Mouse (Mus musculus): ENCODE measurements at regions not wholly inside any gene's neighbourhood (a gene's known extent, or its start where the extent isn't known, plus 50 kb on each side); places are given as distances from the start of the nearest gene placed in this dataset.

DNA sequence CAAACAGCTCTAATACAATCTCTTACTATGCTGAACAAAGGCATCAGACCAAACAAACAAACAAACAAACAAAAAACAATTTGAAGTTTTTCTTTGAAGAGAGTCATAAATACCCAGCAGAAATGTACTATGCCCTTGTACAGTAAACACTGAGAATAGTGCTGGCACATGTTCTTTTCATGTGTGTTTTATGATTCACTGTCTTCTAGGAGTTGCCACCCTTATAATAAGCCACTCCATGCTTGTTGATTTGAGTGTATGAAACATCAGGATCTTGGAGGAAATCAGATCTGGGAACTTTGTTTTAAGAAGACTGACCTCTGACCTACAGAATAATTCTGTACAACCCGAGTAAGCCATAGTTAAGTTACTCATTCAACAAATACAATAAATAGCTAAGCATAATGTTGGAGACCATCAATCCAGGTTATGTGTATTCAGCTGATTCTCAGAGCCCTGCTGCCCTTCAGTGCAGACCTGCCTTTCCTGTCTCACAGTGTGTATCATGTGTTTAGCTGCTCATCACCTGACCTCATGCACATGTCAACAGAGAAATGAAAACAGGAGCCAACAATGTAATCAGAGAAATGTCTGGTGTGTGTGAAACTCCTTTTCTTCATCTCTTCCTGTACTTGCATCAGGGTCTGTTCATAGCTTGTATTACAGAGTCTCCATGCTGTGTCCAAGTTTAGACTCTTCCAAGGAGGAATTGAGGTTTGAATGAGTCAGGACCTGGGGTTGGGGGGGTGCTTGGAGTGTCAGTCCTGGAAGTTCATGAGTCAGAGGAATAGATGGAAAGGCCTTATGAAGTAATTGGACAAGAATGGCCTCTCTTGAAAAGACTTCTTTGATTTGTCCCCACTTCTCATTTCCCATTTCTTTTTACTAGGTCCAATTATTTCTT is 596.8 kb upstream of the Camk1g start:
- intact Hi-C loops (cut with DNase I): no loop called here
- no peak for DNase-seq

- intact Hi-C loops (cut with DNase I): no loop called here
- DNase-seq: no peak
These were observed 595.2 kb upstream of the Camk1g start for GRCm38 (mm10) chr1:193965278-193965677.

- intact Hi-C loops (cut with DNase I): no loop called here
These were observed 581.8 kb upstream of the Camk1g start for GRCm38 (mm10) chr1:193951936-193952335.

DNA sequence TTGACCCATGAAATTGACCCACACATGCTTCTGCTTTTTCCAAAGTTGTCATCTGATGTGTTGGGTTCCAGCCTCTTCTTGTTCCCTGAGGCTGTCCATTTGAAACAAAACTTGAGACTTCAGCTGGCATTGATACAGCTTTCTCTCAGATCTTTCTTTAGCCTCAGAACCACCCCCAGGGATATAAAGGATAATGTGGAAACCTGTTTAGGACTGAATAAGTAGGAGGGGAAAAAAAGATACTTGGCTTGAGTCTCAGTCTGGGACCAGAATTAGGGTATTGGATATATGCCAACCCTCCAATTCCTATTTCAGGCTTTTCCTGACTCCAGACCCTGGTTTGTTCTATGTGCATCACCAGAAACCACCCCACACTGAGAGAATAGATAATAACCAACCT is 579.7 kb upstream of the Camk1g start:
- intact Hi-C loops (cut with DNase I): no loop called here
- no peak for DNase-seq

More at GRCm38 (mm10) chr1:193951936-193952335, 581.8 kb upstream of the Camk1g start:
- peak; percentile 58 for DNase-seq

GRCm38 (mm10) chr1:193946953-193947586 is 577.0 kb upstream of the Camk1g start:
- intact Hi-C loops (cut with DNase I): no loop called here
- DNase-seq: no peak

GRCm38 (mm10) chr1:193935969-193936368 is 565.9 kb upstream of the Camk1g start:
- intact Hi-C loops (cut with DNase I): no loop called here
- no peak for DNase-seq

- DNase-seq: no peak
- intact Hi-C loops (cut with DNase I): no loop called here
These were observed 564.2 kb upstream of the Camk1g start for GRCm38 (mm10) chr1:193934308-193934707.

GRCm38 (mm10) chr1:193931131-193931729 is 561.1 kb upstream of the Camk1g start:
- DNase-seq: no peak
- intact Hi-C loops (cut with DNase I): no loop called here

- DNase-seq: no peak
- intact Hi-C loops (cut with DNase I): no loop called here
These were observed 558.5 kb upstream of the Camk1g start for GRCm38 (mm10) chr1:193928607-193929006.

- DNase-seq: no peak
- intact Hi-C loops (cut with DNase I): no loop called here
These were observed 552.7 kb upstream of the Camk1g start for GRCm38 (mm10) chr1:193922756-193923155.

DNA sequence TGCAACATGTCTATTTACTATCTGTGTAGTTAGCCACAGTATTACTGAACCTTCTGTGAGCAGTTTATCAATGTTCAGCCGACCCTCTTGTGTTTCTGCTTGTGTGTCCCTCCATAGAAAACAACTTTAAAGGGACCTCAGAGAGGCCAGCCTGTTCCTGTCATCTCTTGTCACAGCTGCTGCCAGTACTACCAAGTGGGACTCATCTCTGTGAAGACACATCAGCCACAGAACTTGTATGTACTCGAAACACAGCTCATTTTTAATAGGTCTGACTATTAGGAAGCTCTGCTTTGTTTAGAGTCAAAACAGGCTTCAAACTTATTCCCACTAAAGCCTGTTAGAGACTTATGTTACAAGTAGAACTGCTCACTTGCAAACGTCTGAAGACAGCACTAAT is 549.1 kb upstream of the Camk1g start:
- DNase-seq: no peak
- intact Hi-C loops (cut with DNase I): no loop called here

DNA sequence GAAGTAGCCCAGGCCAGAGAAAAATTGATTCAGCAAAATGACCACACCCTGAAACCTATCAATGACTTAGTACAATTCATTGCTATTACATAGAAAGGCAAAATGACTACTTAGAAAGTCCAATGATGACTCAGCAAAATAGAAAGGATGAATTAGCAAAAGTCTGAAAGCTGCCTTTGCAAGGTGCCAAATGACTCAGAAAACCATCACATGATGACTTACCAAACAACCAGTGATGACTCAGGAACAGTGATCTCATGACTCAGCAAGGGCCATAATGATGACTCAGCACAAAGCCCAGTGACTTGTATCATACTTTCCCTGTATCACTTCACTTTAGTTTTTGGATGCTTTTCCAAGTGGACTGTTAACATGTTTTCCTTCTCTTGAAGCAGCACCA is 535.6 kb upstream of the Camk1g start:
- intact Hi-C loops (cut with DNase I): no loop called here
- DNase-seq: no peak

DNA sequence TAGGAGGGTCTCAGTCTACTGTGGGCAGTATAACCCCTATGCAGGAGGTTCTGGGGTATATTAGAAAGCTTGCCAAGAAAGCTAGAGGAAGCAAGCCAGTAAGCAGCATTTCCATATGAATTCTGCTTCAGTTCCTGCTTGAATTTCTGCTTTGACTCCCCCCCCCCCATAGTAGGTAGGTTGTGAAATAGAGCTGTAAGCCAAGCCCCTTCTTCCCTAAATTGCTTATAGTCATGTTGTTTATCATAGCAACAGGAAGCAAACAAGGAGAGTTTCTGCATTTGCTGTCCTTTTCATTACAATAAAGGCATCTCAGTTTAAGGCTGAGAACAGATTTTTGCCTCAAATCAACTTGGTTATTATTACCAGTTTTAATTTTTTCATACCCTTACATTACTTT is 524.0 kb upstream of the Camk1g start:
- no peak for DNase-seq
- intact Hi-C loops (cut with DNase I): no loop called here

- intact Hi-C loops (cut with DNase I): no loop called here
These were observed 506.4 kb upstream of the Camk1g start for GRCm38 (mm10) chr1:193876540-193876939.

DNA sequence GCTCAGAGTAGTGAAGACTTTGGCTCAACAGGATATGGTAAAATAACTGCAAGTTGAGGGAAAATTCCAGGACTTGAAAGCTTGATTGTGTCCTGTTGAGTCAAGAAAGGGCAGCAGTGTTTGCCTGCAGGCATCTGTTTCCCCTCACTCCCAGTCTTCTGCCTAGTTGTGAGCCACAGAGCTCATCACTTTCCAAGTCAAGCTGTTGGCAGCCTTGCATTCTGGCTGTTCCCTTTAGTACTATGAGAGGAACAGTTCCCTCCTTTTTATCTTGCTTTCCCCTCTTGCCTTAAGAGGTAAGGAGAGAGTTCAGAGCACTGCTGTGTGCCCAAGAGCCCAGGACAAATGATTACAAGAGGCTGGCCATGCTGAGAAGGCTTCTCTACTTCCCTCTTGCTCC is 506.0 kb upstream of the Camk1g start:
- intact Hi-C loops (cut with DNase I): no loop called here
- DNase-seq: no peak

More at GRCm38 (mm10) chr1:193876540-193876939, 506.4 kb upstream of the Camk1g start:
- DNase-seq: no peak

- no peak for DNase-seq
These were observed 505.2 kb upstream of the Camk1g start for GRCm38 (mm10) chr1:193875287-193875686.

GRCm38 (mm10) chr1:193870731-193871130 is 500.6 kb upstream of the Camk1g start:
- DNase-seq: no peak
- intact Hi-C loops (cut with DNase I): no loop called here

More at GRCm38 (mm10) chr1:193875287-193875686, 505.2 kb upstream of the Camk1g start:
- intact Hi-C loops (cut with DNase I): no loop called here

GRCm38 (mm10) chr1:193868639-193869320 is 498.7 kb upstream of the Camk1g start:
- intact Hi-C loops (cut with DNase I): no loop called here
- DNase-seq: no peak

- intact Hi-C loops (cut with DNase I): no loop called here
- DNase-seq: no peak
These were observed 490.7 kb upstream of the Camk1g start for GRCm38 (mm10) chr1:193860767-193861299.

- intact Hi-C loops (cut with DNase I): no loop called here
- no peak for DNase-seq
These were observed 490.3 kb upstream of the Camk1g start for GRCm38 (mm10) chr1:193860354-193860753.
